Mouse (Mus musculus): Measurements from ENCODE around the gene Clec12b.
A peak's percentile ranks its signal among the peaks of the same experiment; 100 is the strongest.
"Not testable (repeated sequence)": the region's sequence is repeated elsewhere in the genome, so short reads cannot be mapped to it uniquely, and the experiment has no call there.

Clec12b gene

GRCm38 (mm10) chr6:129369374-129370132 lies 16.1 kb downstream of the Clec12b start:
- no peak for DNase-seq (ENCODE audit: low spot score in 2 of 2)

- DNase-seq (ENCODE audit: low spot score in 2 of 2), result peak in 1 of 2 experiments; percentile 8
Observed at GRCm38 (mm10) chr6:129365959-129366359, 19.7 kb downstream of the Clec12b start.

- no peak for DNase-seq (ENCODE audit: low spot score in 2 of 2)
Observed at GRCm38 (mm10) chr6:129363942-129364341, 21.7 kb downstream of the Clec12b start.

GRCm38 (mm10) chr6:129359515-129359914 lies 26.2 kb downstream of the Clec12b start:
- no peak for DNase-seq (ENCODE audit: low spot score in 2 of 2)

GRCm38 (mm10) chr6:129356430-129356829 lies 29.2 kb downstream of the Clec12b start:
- no peak for DNase-seq (ENCODE audit: low spot score in 2 of 2)

- no peak for DNase-seq (ENCODE audit: low spot score in 2 of 2)
Observed at GRCm38 (mm10) chr6:129355774-129356173, 29.9 kb downstream of the Clec12b start.

- no peak for DNase-seq (ENCODE audit: low spot score in 2 of 2)
Observed at GRCm38 (mm10) chr6:129351091-129351490, 34.6 kb downstream of the Clec12b start.

GRCm38 (mm10) chr6:129349524-129350352 lies 35.9 kb downstream of the Clec12b start:
- no peak for DNase-seq (ENCODE audit: low spot score in 2 of 2)

GRCm38 (mm10) chr6:129344408-129344807 lies 41.3 kb downstream of the Clec12b start:
- no peak for DNase-seq (ENCODE audit: low spot score in 2 of 2)

- DNase-seq (ENCODE audit: low spot score in 2 of 2), result not testable (repeated sequence)
Observed at GRCm38 (mm10) chr6:129342391-129342790, 43.3 kb downstream of the Clec12b start, which contains the start of gene Clec12a. TSS of gene Clec12a (plus strand) at chr6:129342691.

GRCm38 (mm10) chr6:129337751-129338150 lies 47.9 kb downstream of the Clec12b start:
- no peak for DNase-seq (ENCODE audit: low spot score in 2 of 2)

- DNase-seq (ENCODE audit: low spot score in 2 of 2), result peak; percentile 22 to 52
Observed at GRCm38 (mm10) chr6:129333674-129334078, 52.0 kb downstream of the Clec12b start.

- no peak for DNase-seq (ENCODE audit: low spot score in 2 of 2)
Observed at GRCm38 (mm10) chr6:129331610-129332009, 54.1 kb downstream of the Clec12b start, which contains the start of gene 4922502D21Rik. TSS of gene 4922502D21Rik (minus strand) at chr6:129331796.

GRCm38 (mm10) chr6:129326568-129327150 lies 59.0 kb downstream of the Clec12b start:
- DNase-seq (ENCODE audit: low spot score in 2 of 2), result no peak

- no peak for DNase-seq (ENCODE audit: low spot score in 2 of 2)
Observed at GRCm38 (mm10) chr6:129326016-129326415, 59.7 kb downstream of the Clec12b start.
